Mouse (Mus musculus) C2C12 (cell line): ENCODE results near the gene Cpeb1. TPM values are rescaled to one million over a fixed set of nuclear protein-coding genes. Genes with fewer than 3 reads are reported as not detected.

Experiments
- H3K27me3 ChIP-seq: one replicate; pipeline ENCODE4 v1.6.1; 2011; ENCODE audit not compliant: control insufficient read depth, insufficient read depth, insufficient read length
- H3K36me3 ChIP-seq: one replicate; pipeline ENCODE4 v1.6.1; 2011; ENCODE audit not compliant: control insufficient read depth, insufficient read depth
- H3K4me3 ChIP-seq: one replicate; pipeline ENCODE4 v1.5.1; 2011; ENCODE audit warnings: mild to moderate bottlenecking, control low read depth; ENCODE audit not compliant: poor library complexity, insufficient read depth, severe bottlenecking
- H3K79me2 ChIP-seq: one replicate; pipeline ENCODE4 v1.6.1; 2011; ENCODE audit not compliant: control insufficient read depth, insufficient read depth
- H3K79me3 ChIP-seq: one replicate; pipeline ENCODE4 v1.6.1; 2011; ENCODE audit warnings: low read depth, control low read depth
- H3ac ChIP-seq: one replicate; pipeline ENCODE3; 2011; ENCODE audit warnings: low read depth; ENCODE audit not compliant: control insufficient read depth, insufficient read length
- CEBPB ChIP-seq: IDR thresholded peaks from one replicate; pipeline ENCODE4 v1.6.1; 2011; ENCODE audit warnings: low read depth, mild to moderate bottlenecking, control low read depth, moderate library complexity
- CTCF ChIP-seq: IDR thresholded peaks from one replicate; pipeline ENCODE4 v1.5.1; 2011; ENCODE audit not compliant: control insufficient read depth, insufficient read depth, insufficient read length
- FOSL1 ChIP-seq: IDR thresholded peaks from one replicate; pipeline ENCODE4 v1.8.0; 2011; ENCODE audit warnings: mild to moderate bottlenecking, low read length; ENCODE audit not compliant: poor library complexity, insufficient read depth, severe bottlenecking
- MAX ChIP-seq: IDR thresholded peaks from one replicate; pipeline ENCODE4 v1.6.1; 2011; ENCODE audit warnings: mild to moderate bottlenecking, control low read depth
- MYOD1 ChIP-seq: IDR thresholded peaks from one replicate; pipeline ENCODE4 v1.6.1; 2011; ENCODE audit warnings: low read depth; ENCODE audit not compliant: control insufficient read depth, insufficient read length
- MYOG ChIP-seq: IDR thresholded peaks from one replicate; pipeline ENCODE4 v1.6.1; 2011; ENCODE audit not compliant: control insufficient read depth, insufficient read length; ENCODE audit errors: extremely low read depth
- USF1 ChIP-seq: IDR thresholded peaks from one replicate; pipeline ENCODE4 v1.6.1; 2011; ENCODE audit warnings: low read depth, mild to moderate bottlenecking, control low read depth, moderate library complexity
- polyA plus RNA-seq: library from polyadenylated mRNA; unstranded; fragments of >200 nt; fragmentation: generic; extraction: Trizol; gene quantifications from one replicate; pipeline ENCODE4 v1.2.1, GENCODE M21; 2012; ENCODE audit warnings: missing spikeins

The Cpeb1 gene
- polyA plus RNA-seq, 1 experiment: 0.81 TPM

- no peak overlapping the region for H3K4me3 ChIP-seq
These were observed 116.8 kb downstream of the Cpeb1 start for GRCm38 (mm10) chr7:81338522-81338873.

DNA sequence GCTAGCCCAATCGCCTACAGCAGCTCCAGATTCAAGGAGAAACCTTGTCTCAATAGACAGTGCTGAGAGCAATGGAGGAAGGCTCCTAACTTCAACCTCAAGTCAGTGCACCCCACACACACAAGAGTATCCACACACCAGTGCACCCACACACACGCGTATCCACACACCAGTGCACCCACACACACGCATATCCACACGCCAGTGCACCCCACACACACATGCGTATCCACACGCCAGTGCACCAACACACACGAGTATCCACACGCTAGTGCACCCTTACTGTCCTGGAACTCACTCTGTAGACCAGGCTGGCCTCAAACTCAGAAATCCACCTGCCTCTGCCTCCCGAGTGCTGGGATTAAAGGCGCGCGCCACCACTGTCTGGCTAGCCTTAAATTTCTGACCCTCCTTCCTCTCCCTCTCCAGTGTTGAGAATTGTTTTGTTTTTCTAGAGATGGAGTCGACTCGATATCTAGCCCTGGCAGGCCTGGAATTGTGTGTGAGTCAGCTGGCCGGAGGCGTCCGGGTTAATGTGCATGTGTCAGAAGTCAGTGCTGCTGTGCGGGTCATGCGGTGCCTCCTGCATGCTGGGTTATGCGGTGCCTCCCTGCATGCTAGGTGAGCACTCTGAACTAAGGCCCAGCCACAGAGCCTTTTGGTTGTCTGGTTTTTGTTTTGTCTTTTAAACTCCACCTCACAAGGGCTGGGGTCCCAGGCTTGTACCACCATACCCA is 117.3 kb downstream of the Cpeb1 start:
- Histone ChIP-seq H3K36me3 (peaks cover 79% of the 10 kb centered on the region), H3K79me3 (peaks cover 29% of the 10 kb centered on the region), H3K27me3 (no peaks in the 10 kb centered on the region), H3K4me3 (no peak overlapping the region), H3ac (no peak overlapping the region), H3K79me2 (peaks cover 49% of the 10 kb centered on the region)
- TF ChIP-seq MYOG (no peak), FOSL1 (no peak), MYOD1 (no peak), USF1 (no peak), CTCF (no peak), CEBPB (no peak), MAX (no peak)

More at GRCm38 (mm10) chr7:81338522-81338873, 116.8 kb downstream of the Cpeb1 start:
- Histone ChIP-seq H3ac (no peak overlapping the region), H3K79me2 (peaks cover 54% of the 10 kb centered on the region), H3K79me3 (peaks cover 34% of the 10 kb centered on the region), H3K36me3 (peaks cover 84% of the 10 kb centered on the region), H3K27me3 (no peaks in the 10 kb centered on the region)
- TF ChIP-seq CTCF: no peak
- no peak for TF ChIP-seq FOSL1
- no peak for TF ChIP-seq MAX
- no peak for TF ChIP-seq MYOG
- no peak for TF ChIP-seq USF1
- no peak for TF ChIP-seq CEBPB
- no peak for TF ChIP-seq MYOD1

- Histone ChIP-seq H3ac (no peak overlapping the region), H3K4me3 (no peak overlapping the region), H3K36me3 (peaks cover 71% of the 10 kb centered on the region), H3K79me3 (peaks cover 13% of the 10 kb centered on the region), H3K27me3 (no peaks in the 10 kb centered on the region), H3K79me2 (peaks cover 33% of the 10 kb centered on the region)
- TF ChIP-seq CEBPB (no peak), MAX (no peak), CTCF (no peak), MYOG (no peak), FOSL1 (no peak), MYOD1 (no peak), USF1 (no peak)
These were observed 118.9 kb downstream of the Cpeb1 start for GRCm38 (mm10) chr7:81336432-81336786.

GRCm38 (mm10) chr7:81335705-81336431 is 119.4 kb downstream of the Cpeb1 start:
- Histone ChIP-seq H3K36me3 (peaks cover 66% of the 10 kb centered on the region), H3ac (no peak overlapping the region), H3K4me3 (no peak overlapping the region), H3K79me2 (peaks cover 28% of the 10 kb centered on the region), H3K79me3 (peaks cover 8% of the 10 kb centered on the region), H3K27me3 (no peaks in the 10 kb centered on the region)
- peak; percentile 84 for TF ChIP-seq MYOD1
- TF ChIP-seq MYOG: no peak
- TF ChIP-seq CEBPB: no peak
- TF ChIP-seq USF1: no peak

DNA sequence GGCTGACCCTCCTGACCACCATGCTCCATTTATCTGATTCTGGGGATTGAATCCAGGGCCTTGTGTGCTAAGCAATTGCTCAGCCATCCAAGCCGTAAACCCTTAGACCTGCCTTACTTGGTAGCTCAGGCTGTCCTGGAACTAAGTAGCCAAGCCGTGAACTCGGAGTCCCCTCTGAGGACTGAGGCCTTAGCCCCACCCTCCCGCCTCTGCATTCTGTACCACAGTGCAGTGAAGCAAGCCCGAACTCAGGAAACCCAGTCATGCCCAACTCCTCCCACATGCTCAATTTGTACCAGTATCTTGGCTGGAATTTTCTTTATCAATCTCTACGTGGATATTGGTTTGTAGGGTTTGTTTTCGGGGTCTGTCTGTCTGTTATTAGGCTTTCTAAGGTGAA is 123.4 kb downstream of the Cpeb1 start:
- Histone ChIP-seq H3ac (no peak overlapping the region), H3K4me3 (no peak overlapping the region), H3K27me3 (no peaks in the 10 kb centered on the region), H3K79me3 (no peaks in the 10 kb centered on the region), H3K36me3 (peaks cover 30% of the 10 kb centered on the region), H3K79me2 (no peaks in the 10 kb centered on the region)
- TF ChIP-seq MYOG: no peak
- no peak for TF ChIP-seq MYOD1
- no peak for TF ChIP-seq FOSL1
- TF ChIP-seq MAX: no peak
- no peak for TF ChIP-seq CTCF
- TF ChIP-seq USF1: no peak
- TF ChIP-seq CEBPB: no peak
